Mouse (Mus musculus): Measurements from ENCODE around the gene Ahdc1. TPM values are rescaled to one million over a fixed set of nuclear protein-coding genes. Genes with fewer than 3 reads are reported as not detected.

Ahdc1 gene
- total RNA-seq (2021): 65.0 and 71.9 TPM in 2 replicates
- long read RNA-seq, experiment 1, partial matches to known transcripts: 8 of 13 reads
- long read RNA-seq, experiment 1, other reads (novel, unspliced or antisense): 5 of 13 reads
- long read RNA-seq, experiment 2, partial matches to known transcripts: 9 of 16 reads
- long read RNA-seq, experiment 2, other reads (novel, unspliced or antisense): 7 of 16 reads

- peak; percentile 97 for DNase-seq
Observed at GRCm38 (mm10) chr4:133011028-133011820, at the start of gene Ahdc1. TSS of gene Ahdc1 (plus strand) at chr4:133011260.

GRCm38 (mm10) chr4:132961866-132962265 lies 49.2 kb upstream of the Ahdc1 start:
- DNase-seq: no peak

GRCm38 (mm10) chr4:132962628-132963027 lies 48.4 kb upstream of the Ahdc1 start:
- no peak for DNase-seq

- DNase-seq: no peak
Observed at GRCm38 (mm10) chr4:132963436-132963835, 47.6 kb upstream of the Ahdc1 start.

- no peak for DNase-seq
Observed at GRCm38 (mm10) chr4:132964064-132964463, 47.0 kb upstream of the Ahdc1 start.

- DNase-seq: no peak
Observed at GRCm38 (mm10) chr4:132964473-132964872, 46.6 kb upstream of the Ahdc1 start.

GRCm38 (mm10) chr4:132968105-132968938 lies 42.7 kb upstream of the Ahdc1 start:
- no peak for DNase-seq

GRCm38 (mm10) chr4:132971601-132972000 lies 39.5 kb upstream of the Ahdc1 start:
- no peak for DNase-seq

GRCm38 (mm10) chr4:132972101-132972500 lies 39.0 kb upstream of the Ahdc1 start:
- DNase-seq: no peak

GRCm38 (mm10) chr4:132972556-132972955 lies 38.5 kb upstream of the Ahdc1 start:
- no peak for DNase-seq

GRCm38 (mm10) chr4:132973186-132973585 lies 37.9 kb upstream of the Ahdc1 start:
- no peak for DNase-seq

- DNase-seq: peak; percentile 35
Observed at GRCm38 (mm10) chr4:132973814-132974398, 37.2 kb upstream of the Ahdc1 start, which contains the start of gene Fgr. TSS of gene Fgr (plus strand) at chr4:132974095.

GRCm38 (mm10) chr4:132974904-132975303 lies 36.2 kb upstream of the Ahdc1 start:
- DNase-seq: peak; percentile 94

- DNase-seq: no peak
Observed at GRCm38 (mm10) chr4:132975791-132976190, 35.3 kb upstream of the Ahdc1 start.

GRCm38 (mm10) chr4:132976729-132977128 lies 34.3 kb upstream of the Ahdc1 start:
- no peak for DNase-seq

GRCm38 (mm10) chr4:132977597-132977996 lies 33.5 kb upstream of the Ahdc1 start:
- no peak for DNase-seq

- DNase-seq: no peak
Observed at GRCm38 (mm10) chr4:132979186-132979585, 31.9 kb upstream of the Ahdc1 start.

GRCm38 (mm10) chr4:132981621-132982020 lies 29.4 kb upstream of the Ahdc1 start:
- no peak for DNase-seq

GRCm38 (mm10) chr4:132982999-132983398 lies 28.1 kb upstream of the Ahdc1 start:
- no peak for DNase-seq

- DNase-seq: peak; percentile 57
Observed at GRCm38 (mm10) chr4:132983664-132984512, 27.2 kb upstream of the Ahdc1 start.

GRCm38 (mm10) chr4:132988581-132989355 lies 22.3 kb upstream of the Ahdc1 start:
- peak; percentile 34 for DNase-seq
